Mouse (Mus musculus) midbrain, postnatal 0 days (tissue): Measurements from ENCODE around the gene Arih2. TPM values are rescaled to one million over a fixed set of nuclear protein-coding genes. Genes with fewer than 3 reads are reported as not detected.

ENCODE experiments used
- ATAC-seq: fragments of 200-750 bp; cut with Nextera tagmentation; 2 replicates; pipeline ENCODE4 v1.8.0; 2017; ENCODE audit warnings: moderate number of reproducible peaks, mild to moderate bottlenecking, moderate TSS enrichment, moderate library complexity; ENCODE audit not compliant: low FRiP score
- DNase-seq: peaks from one replicate; pipeline ENCODE4 v3.0.0-alpha.2; 2015; ENCODE audit warnings: low spot score
- H3K27ac ChIP-seq: fragments of 300-500 bp; sonication (generic); 2 replicates; pipeline ENCODE4 v1.5.1; 2014; ENCODE audit warnings: low read depth, mild to moderate bottlenecking, low read length, mixed read lengths
- H3K27me3 ChIP-seq: fragments of 300-500 bp; sonication (generic); 2 replicates; pipeline ENCODE4 v1.6.1; 2014; ENCODE audit warnings: low read length, control low read depth, mixed read lengths; ENCODE audit not compliant: insufficient read depth
- H3K36me3 ChIP-seq: fragments of 300-500 bp; sonication (generic); 2 replicates; pipeline ENCODE4 v1.6.1; 2014; ENCODE audit warnings: low read length, control low read depth, mixed read lengths; ENCODE audit not compliant: insufficient read depth
- H3K4me1 ChIP-seq: fragments of 300-500 bp; sonication (generic); 2 replicates; pipeline ENCODE4 v1.6.1; 2014; ENCODE audit warnings: mild to moderate bottlenecking, control low read depth, antibody characterized with exemption, low read length, mixed read lengths; ENCODE audit not compliant: insufficient read depth
- H3K4me2 ChIP-seq: fragments of 300-500 bp; sonication (generic); 2 replicates; pipeline ENCODE4 v1.6.1; 2014; ENCODE audit warnings: low read depth, mild to moderate bottlenecking, low read length, mixed read lengths; ENCODE audit not compliant: poor library complexity, severe bottlenecking
- H3K4me3 ChIP-seq: fragments of 300-500 bp; sonication (generic); 2 replicates; pipeline ENCODE4 v1.5.1; 2014; ENCODE audit warnings: low read depth, mild to moderate bottlenecking, low read length, moderate library complexity
- H3K9ac ChIP-seq: fragments of 300-500 bp; sonication (generic); replicated peaks from 2 replicates; pipeline ENCODE4 v1.6.1; 2014; ENCODE audit warnings: mild to moderate bottlenecking, low read length, moderate library complexity, mixed read lengths; ENCODE audit not compliant: poor library complexity, severe bottlenecking
- H3K9me3 ChIP-seq: fragments of 300-500 bp; sonication (generic); 2 replicates; pipeline ENCODE4 v1.6.1; 2016; ENCODE audit warnings: low read length, control low read depth
- CTCF ChIP-seq: IDR thresholded peaks from 2 replicates; pipeline ENCODE4 v1.5.1; 2016; ENCODE audit warnings: antibody characterized with exemption, mild to moderate bottlenecking
- WGBS: fragments of 180-500 bp; shearing (Covaris S2); extraction: QIAGEN DNeasy Blood & Tissue Kit; methylation state at CpG from one replicate; pipeline ENCODE4 v1.1.7; 2014; 5-methylcytosine and 5-hydroxymethylcytosine counted together
- polyA plus RNA-seq: library from polyadenylated mRNA; unstranded; fragments of >200 nt; fragmentation: Nextera tagmentation; extraction: Ambion mirVana; gene quantifications from 2 replicates; pipeline ENCODE4 v1.2.1, GENCODE M21; 2015
- total RNA-seq: library from RNA; depleted of rRNA; stranded (reverse); fragments of >200 nt; gene quantifications from 2 replicates; pipeline ENCODE4 v1.2.3, GENCODE M21; 2014

Gene Arih2
- total and polyA plus RNA-seq, 2 experiments from 2014 or later, result 36.7 to 43.1 TPM

GRCm38 (mm10) chr9:108639825-108640224 lies 9.4 kb downstream of the Arih2 start:
- 91% methylated on average over 2 of the region's 2 CpGs for WGBS
- Histone ChIP-seq H3K4me2 (no peak overlapping the region), H3K9me3 (no peaks in the 10 kb centered on the region), H3K4me3 (no peak overlapping the region), H3K36me3 (peaks cover 12% of the 10 kb centered on the region; the same call in 1 of the 2 replicates), H3K4me1 (no peaks in the 10 kb centered on the region), H3K27ac (no peak overlapping the region), H3K27me3 (no peaks in the 10 kb centered on the region), H3K9ac (no peak overlapping the region)
- ATAC-seq (no peak), DNase-seq (no peak)
- no peak for TF ChIP-seq CTCF

GRCm38 (mm10) chr9:108635415-108635814 lies 13.8 kb downstream of the Arih2 start:
- Histone ChIP-seq H3K27ac (no peak overlapping the region), H3K36me3 (peaks cover 3% of the 10 kb centered on the region; the same call in 1 of the 2 replicates), H3K9ac (no peak overlapping the region), H3K4me2 (no peak overlapping the region), H3K4me3 (no peak overlapping the region), H3K27me3 (no peaks in the 10 kb centered on the region), H3K9me3 (no peaks in the 10 kb centered on the region), H3K4me1 (no peaks in the 10 kb centered on the region)
- 81% methylated on average over 2 of the region's 2 CpGs for WGBS
- ATAC-seq, result no peak
- DNase-seq, result no peak
- no peak for TF ChIP-seq CTCF

GRCm38 (mm10) chr9:108633846-108634245 lies 15.3 kb downstream of the Arih2 start:
- ATAC-seq, result no peak
- Histone ChIP-seq H3K9ac (no peak overlapping the region), H3K9me3 (no peaks in the 10 kb centered on the region), H3K4me1 (no peaks in the 10 kb centered on the region), H3K27me3 (no peaks in the 10 kb centered on the region), H3K36me3 (peaks cover 3% of the 10 kb centered on the region; the same call in 1 of the 2 replicates), H3K4me3 (no peak overlapping the region), H3K4me2 (no peak overlapping the region), H3K27ac (no peak overlapping the region)
- no peak for TF ChIP-seq CTCF
- DNase-seq, result no peak
- 77% methylated on average over 2 of the region's 2 CpGs for WGBS

- H3K9ac ChIP-seq, result no peak overlapping the region
- no peaks in the 10 kb centered on the region for H3K4me1 ChIP-seq
- no peak overlapping the region for H3K4me2 ChIP-seq
- no peak overlapping the region for H3K27ac ChIP-seq
- DNase-seq, result no peak
- no peak for TF ChIP-seq CTCF
- no peaks in the 10 kb centered on the region for H3K27me3 ChIP-seq
- H3K36me3 ChIP-seq, result no peaks in the 10 kb centered on the region
- no peaks in the 10 kb centered on the region for H3K9me3 ChIP-seq
- 87% methylated on average over 5 of the region's 5 CpGs for WGBS
- no peak for ATAC-seq
- H3K4me3 ChIP-seq, result no peak overlapping the region
These were observed 16.8 kb downstream of the Arih2 start for GRCm38 (mm10) chr9:108632375-108632774.

- H3K36me3 ChIP-seq, result no peaks in the 10 kb centered on the region
- no peak overlapping the region for H3K9ac ChIP-seq
- no peak for ATAC-seq
- H3K4me3 ChIP-seq, result no peak overlapping the region
- no peak for DNase-seq
- no peaks in the 10 kb centered on the region for H3K9me3 ChIP-seq
- no peaks in the 10 kb centered on the region for H3K4me1 ChIP-seq
- H3K27ac ChIP-seq, result no peak overlapping the region
- H3K27me3 ChIP-seq, result no peaks in the 10 kb centered on the region
- no peak for TF ChIP-seq CTCF
- H3K4me2 ChIP-seq, result no peak overlapping the region
- WGBS, result 90% methylated on average over 5 of the region's 5 CpGs
These were observed 17.4 kb downstream of the Arih2 start for GRCm38 (mm10) chr9:108631631-108632256.

GRCm38 (mm10) chr9:108630683-108631082 lies 18.5 kb downstream of the Arih2 start:
- no peaks in the 10 kb centered on the region for H3K4me1 ChIP-seq
- DNase-seq (no peak), ATAC-seq (no peak)
- H3K36me3 ChIP-seq, result no peaks in the 10 kb centered on the region
- H3K4me2 ChIP-seq, result no peak overlapping the region
- no peak for TF ChIP-seq CTCF
- no peak overlapping the region for H3K4me3 ChIP-seq
- 82% methylated on average over 1 of the region's 1 CpGs for WGBS
- H3K27me3 ChIP-seq, result no peaks in the 10 kb centered on the region
- H3K9ac ChIP-seq, result no peak overlapping the region
- no peak overlapping the region for H3K27ac ChIP-seq
- no peaks in the 10 kb centered on the region for H3K9me3 ChIP-seq
